Mouse (Mus musculus) lung, embryonic 14.5 days (tissue): Measurements from ENCODE around the gene Cda. TPM values are rescaled to one million over a fixed set of nuclear protein-coding genes. Genes with fewer than 3 reads are reported as not detected.

Experiments
- ATAC-seq: fragments of 200-750 bp; cut with Nextera tagmentation; 2 replicates; pipeline ENCODE4 v1.8.0; 2017; ENCODE audit warnings: mild to moderate bottlenecking, moderate TSS enrichment, moderate library complexity; ENCODE audit not compliant: insufficient read depth
- DNase-seq: peaks from one replicate; pipeline ENCODE4 v3.0.0-alpha.2; 2015
- H3K27ac ChIP-seq: fragments of 300-500 bp; sonication (generic); 2 replicates; pipeline ENCODE4 v1.5.1; 2014; ENCODE audit warnings: low read depth, mild to moderate bottlenecking, moderate library complexity
- H3K27me3 ChIP-seq: fragments of 300-500 bp; sonication (generic); 2 replicates; pipeline ENCODE4 v1.6.1; 2014; ENCODE audit warnings: low read length, control low read depth; ENCODE audit not compliant: insufficient read depth
- H3K36me3 ChIP-seq: fragments of 300-500 bp; sonication (generic); 2 replicates; pipeline ENCODE4 v1.6.1; 2014; ENCODE audit warnings: control low read depth; ENCODE audit not compliant: insufficient read depth
- H3K4me1 ChIP-seq: fragments of 300-500 bp; sonication (generic); 2 replicates; pipeline ENCODE4 v1.6.1; 2014; ENCODE audit warnings: antibody characterized with exemption, control low read depth; ENCODE audit not compliant: insufficient read depth
- H3K4me2 ChIP-seq: fragments of 300-500 bp; sonication (generic); 2 replicates; pipeline ENCODE4 v1.6.1; 2014; ENCODE audit warnings: mild to moderate bottlenecking
- H3K4me3 ChIP-seq: fragments of 300-500 bp; sonication (generic); 2 replicates; pipeline ENCODE4 v1.5.1; 2014; ENCODE audit warnings: low read depth, low read length
- H3K9ac ChIP-seq: fragments of 300-500 bp; sonication (generic); 2 replicates; pipeline ENCODE4 v1.6.1; 2014
- H3K9me3 ChIP-seq: fragments of 300-500 bp; sonication (generic); 2 replicates; pipeline ENCODE4 v1.6.1; 2016; ENCODE audit warnings: low read depth, low read length, control low read depth
- CTCF ChIP-seq: IDR thresholded peaks from 2 replicates; pipeline ENCODE4 v1.5.1; 2016; ENCODE audit warnings: antibody characterized with exemption, low read depth
- WGBS: fragments of 180-500 bp; shearing (Covaris S2); extraction: QIAGEN DNeasy Blood & Tissue Kit; methylation state at CpG from one replicate; pipeline ENCODE4 v1.1.7; 2014; 5-methylcytosine and 5-hydroxymethylcytosine counted together
- polyA plus RNA-seq: library from polyadenylated mRNA; unstranded; fragments of >200 nt; fragmentation: Nextera tagmentation; extraction: Ambion mirVana; gene quantifications from 2 replicates; pipeline ENCODE4 v1.2.1, GENCODE M21; 2014

The Cda gene
- polyA plus RNA-seq, 1 experiment from 2014 or later, result 24.1 TPM

GRCm38 (mm10) chr4:138326077-138326695 lies 41.6 kb downstream of the Cda start, which contains the start of gene Pink1:
Pink1 (minus strand) TSS chr4:138326307.
- H3K27me3 ChIP-seq, result no peaks in the 10 kb centered on the region
- H3K27ac ChIP-seq, result peak within 1 kb of the TSS; percentile 97
- 3% methylated on average over 41 of the region's 41 CpGs for WGBS
- H3K4me1 ChIP-seq, result no peaks in the 10 kb centered on the region
- H3K4me3 ChIP-seq, result peak within 1 kb of the TSS; percentile 83
- H3K9me3 ChIP-seq, result no peaks in the 10 kb centered on the region
- TF ChIP-seq CTCF, result peak; percentile 82
- peak within 1 kb of the TSS; percentile 89 for H3K9ac ChIP-seq
- DNase-seq (peak; percentile 92), ATAC-seq (peak; percentile 76)
- H3K4me2 ChIP-seq, result peak within 1 kb of the TSS; percentile 68
- no peaks in the 10 kb centered on the region for H3K36me3 ChIP-seq

- ATAC-seq (peak; percentile 89), DNase-seq (peak; percentile 95)
- no peaks in the 10 kb centered on the region for H3K4me1 ChIP-seq
- peak overlapping the region; percentile 97 for H3K27ac ChIP-seq
- peak overlapping the region; percentile 68 for H3K4me2 ChIP-seq
- TF ChIP-seq CTCF, result no peak
- no peaks in the 10 kb centered on the region for H3K36me3 ChIP-seq
- H3K27me3 ChIP-seq, result no peaks in the 10 kb centered on the region
- H3K9ac ChIP-seq, result peak overlapping the region; percentile 89
- WGBS, result 1% methylated on average over 45 of the region's 45 CpGs
- no peaks in the 10 kb centered on the region for H3K9me3 ChIP-seq
- peak overlapping the region; percentile 83 for H3K4me3 ChIP-seq
These were observed 42.2 kb downstream of the Cda start for GRCm38 (mm10) chr4:138325466-138326076.

- H3K4me2 ChIP-seq, result no peak overlapping the region
- H3K4me3 ChIP-seq, result no peak overlapping the region
- no peak overlapping the region for H3K27ac ChIP-seq
- no peak for TF ChIP-seq CTCF
- ATAC-seq, result no peak
- WGBS, result 92% methylated on average over 3 of the region's 3 CpGs
- no peak for DNase-seq
- H3K27me3 ChIP-seq, result no peaks in the 10 kb centered on the region
- H3K9me3 ChIP-seq, result no peaks in the 10 kb centered on the region
- H3K36me3 ChIP-seq, result no peaks in the 10 kb centered on the region
- H3K9ac ChIP-seq, result no peak overlapping the region
- H3K4me1 ChIP-seq, result no peaks in the 10 kb centered on the region
These were observed 43.3 kb downstream of the Cda start for GRCm38 (mm10) chr4:138324451-138324850.

- no peak for TF ChIP-seq CTCF
- Histone ChIP-seq H3K4me3 (no peak overlapping the region), H3K36me3 (no peaks in the 10 kb centered on the region), H3K27me3 (no peaks in the 10 kb centered on the region), H3K4me1 (no peaks in the 10 kb centered on the region), H3K9me3 (no peaks in the 10 kb centered on the region), H3K9ac (no peak overlapping the region), H3K4me2 (0 out of 2 replicates have a peak overlapping the region, but pooled peaks have one; percentile 3), H3K27ac (peak overlapping the region; percentile 50; the same call in 1 of the 2 replicates)
- ATAC-seq, result no peak
- no peak for DNase-seq
- WGBS, result 44% methylated on average over 4 of the region's 4 CpGs
These were observed 44.0 kb downstream of the Cda start for GRCm38 (mm10) chr4:138323753-138324152.

- Histone ChIP-seq H3K9me3 (no peaks in the 10 kb centered on the region), H3K36me3 (peaks cover 3% of the 10 kb centered on the region; the same call in 1 of the 2 replicates), H3K27ac (no peak overlapping the region), H3K27me3 (no peaks in the 10 kb centered on the region), H3K4me2 (no peak overlapping the region), H3K4me3 (no peak overlapping the region), H3K9ac (no peak overlapping the region), H3K4me1 (no peaks in the 10 kb centered on the region)
- TF ChIP-seq CTCF, result no peak
- DNase-seq, result no peak
- ATAC-seq, result no peak
- WGBS, result 70% methylated on average over 4 of the region's 4 CpGs
These were observed 45.1 kb downstream of the Cda start for GRCm38 (mm10) chr4:138322692-138323091.

- DNase-seq, result no peak
- no peak for TF ChIP-seq CTCF
- Histone ChIP-seq H3K9ac (no peak overlapping the region), H3K4me3 (no peak overlapping the region), H3K27ac (no peak overlapping the region), H3K4me1 (no peaks in the 10 kb centered on the region), H3K27me3 (no peaks in the 10 kb centered on the region), H3K36me3 (peaks cover 9% of the 10 kb centered on the region; the same call in 1 of the 2 replicates), H3K9me3 (no peaks in the 10 kb centered on the region), H3K4me2 (no peak overlapping the region)
- no peak for ATAC-seq
- WGBS, result 68% methylated on average over 7 of the region's 7 CpGs
These were observed 46.3 kb downstream of the Cda start for GRCm38 (mm10) chr4:138321488-138321887.

GRCm38 (mm10) chr4:138320711-138321110 lies 47.1 kb downstream of the Cda start:
- 50% methylated on average over 11 of the region's 11 CpGs for WGBS
- Histone ChIP-seq H3K27ac (no peak overlapping the region), H3K36me3 (peaks cover 12% of the 10 kb centered on the region; the same call in 1 of the 2 replicates), H3K9ac (no peak overlapping the region), H3K4me1 (no peaks in the 10 kb centered on the region), H3K4me3 (no peak overlapping the region), H3K4me2 (no peak overlapping the region), H3K27me3 (no peaks in the 10 kb centered on the region), H3K9me3 (no peaks in the 10 kb centered on the region)
- ATAC-seq, result no peak
- DNase-seq, result no peak
- no peak for TF ChIP-seq CTCF
